Mouse (Mus musculus) CH12.LX (cell line): ENCODE data around the gene Gm49333. TPM values are rescaled to one million over a fixed set of nuclear protein-coding genes. Genes with fewer than 3 reads are reported as not detected.

Source experiments
- DNase-seq: peaks from one replicate; pipeline ENCODE4 v3.0.0-alpha.2; 2013; ENCODE audit errors: extremely low read depth
- H3K27ac ChIP-seq: 2 replicates; pipeline ENCODE4 v1.5.1; 2012; ENCODE audit warnings: low read depth, mild to moderate bottlenecking, control low read depth, moderate library complexity; ENCODE audit not compliant: insufficient read depth
- H3K27me3 ChIP-seq: replicated peaks from 2 replicates; pipeline ENCODE3; 2012; ENCODE audit warnings: inconsistent platforms
- H3K36me3 ChIP-seq, 2 experiments: replicated peaks in 1 of 2; 2 replicates each; pipeline versions ENCODE3 to v1.6.1; 2012; ENCODE audit warnings: inconsistent platforms in 1 of 2, low read length in 1 of 2, mild to moderate bottlenecking in 1 of 2, mixed read lengths in 1 of 2, moderate library complexity in 1 of 2; ENCODE audit not compliant: control insufficient read depth in 1 of 2, insufficient read depth in 1 of 2
- H3K4me1 ChIP-seq, 2 experiments: 2 replicates each; pipeline ENCODE4 v1.6.1; 2012; ENCODE audit warnings: inconsistent platforms in 1 of 2, moderate library complexity in 1 of 2; ENCODE audit not compliant: insufficient read depth in 2 of 2, control insufficient read depth in 1 of 2
- H3K4me2 ChIP-seq: 2 replicates; pipeline ENCODE4 v1.6.1; 2012; ENCODE audit warnings: low read depth, mild to moderate bottlenecking, control low read depth; ENCODE audit not compliant: poor library complexity, insufficient read depth, severe bottlenecking
- H3K4me3 ChIP-seq, 3 experiments: fragments of 150-350 bp in 1 of 3; sonication (generic) in 1 of 3; replicated peaks in 1 of 3; 2 replicates each; pipeline versions ENCODE3 to v1.5.1; 2011 to 2012; ENCODE audit warnings: low read depth in 2 of 3, low read length in 2 of 3, mild to moderate bottlenecking in 2 of 3, moderate library complexity in 2 of 3, control low read depth in 1 of 3, improper control_type of control experiment in 1 of 3, inconsistent platforms in 1 of 3, mixed read lengths in 1 of 3; ENCODE audit not compliant: poor library complexity in 1 of 3
- H3K79me2 ChIP-seq: replicated peaks from 2 replicates; pipeline ENCODE4 v1.6.1; 2012; ENCODE audit warnings: mild to moderate bottlenecking, moderate library complexity; ENCODE audit not compliant: control insufficient read depth, poor library complexity, insufficient read depth, severe bottlenecking; ENCODE audit errors: extremely low read depth
- H3K9ac ChIP-seq: 2 replicates; pipeline ENCODE4 v1.6.1; 2012; ENCODE audit warnings: low read depth, mild to moderate bottlenecking, control low read depth, moderate library complexity; ENCODE audit not compliant: insufficient read depth
- H3K9me3 ChIP-seq: replicated peaks from 2 replicates; pipeline ENCODE3; 2012; ENCODE audit warnings: low read length, inconsistent platforms, mixed read lengths
- BHLHE40 ChIP-seq: IDR thresholded peaks from 2 replicates; pipeline ENCODE4 v1.6.1; 2011; ENCODE audit warnings: mild to moderate bottlenecking, low read depth, low read length, improper control_type of control experiment
- CHD1 ChIP-seq: IDR thresholded peaks from 2 replicates; pipeline ENCODE4 v1.6.1; 2012; ENCODE audit warnings: low read depth, low read length, improper control_type of control experiment, inconsistent platforms
- CHD2 ChIP-seq: IDR thresholded peaks from 2 replicates; pipeline ENCODE4 v1.6.1; 2011; ENCODE audit warnings: low read length, improper control_type of control experiment
- CTCF ChIP-seq, 2 experiments: IDR thresholded peaks in 1 of 2; conservative IDR thresholded peaks in 1 of 2; 2 replicates each; pipeline ENCODE4 v1.5.1; 2011 to 2012; ENCODE audit warnings: low read depth in 2 of 2, low read length in 2 of 2, improper control_type of control experiment in 1 of 2, inconsistent platforms in 1 of 2, mild to moderate bottlenecking in 1 of 2, moderate library complexity in 1 of 2
- E2F4 ChIP-seq: IDR thresholded peaks from 2 replicates; pipeline ENCODE4 v1.6.1; 2011; ENCODE audit warnings: low read depth, low read length, improper control_type of control experiment; ENCODE audit not compliant: insufficient replicate concordance
- ELF1 ChIP-seq: IDR thresholded peaks from 2 replicates; pipeline ENCODE4 v1.6.1; 2014; ENCODE audit warnings: low read depth, mild to moderate bottlenecking, inconsistent platforms, low read length, improper control_type of control experiment
- EP300 ChIP-seq: IDR thresholded peaks from 2 replicates; pipeline ENCODE4 v1.6.1; 2011; ENCODE audit warnings: low read length, improper control_type of control experiment
- ETS1 ChIP-seq: conservative IDR thresholded peaks from 2 replicates; pipeline ENCODE4 v1.6.1; 2012; ENCODE audit warnings: low read depth, mild to moderate bottlenecking, inconsistent platforms, low read length, improper control_type of control experiment, moderate library complexity
- GABPA ChIP-seq: IDR thresholded peaks from 2 replicates; pipeline ENCODE4 v1.6.1; 2012; ENCODE audit warnings: low read depth, low read length, improper control_type of control experiment, inconsistent platforms; ENCODE audit not compliant: insufficient replicate concordance
- HCFC1 ChIP-seq: IDR thresholded peaks from 2 replicates; pipeline ENCODE4 v1.6.1; 2012; ENCODE audit warnings: low read depth, mild to moderate bottlenecking, inconsistent platforms, low read length, improper control_type of control experiment
- IRF4 ChIP-seq: IDR thresholded peaks from 2 replicates; pipeline ENCODE4 v1.6.1; 2014; ENCODE audit warnings: low read depth, mild to moderate bottlenecking, inconsistent platforms, low read length, improper control_type of control experiment
- JUN ChIP-seq: IDR thresholded peaks from 2 replicates; pipeline ENCODE4 v1.6.1; 2011; ENCODE audit warnings: low read depth, mild to moderate bottlenecking, low read length, improper control_type of control experiment, moderate library complexity; ENCODE audit not compliant: insufficient read depth
- JUND ChIP-seq: conservative IDR thresholded peaks from 2 replicates; pipeline ENCODE4 v1.6.1; 2011; ENCODE audit warnings: low read depth, low read length, improper control_type of control experiment
- KAT2A ChIP-seq: IDR thresholded peaks from 2 replicates; pipeline ENCODE4 v1.6.1; 2012; ENCODE audit warnings: low read length, improper control_type of control experiment, inconsistent platforms; ENCODE audit not compliant: insufficient replicate concordance
- MAFK ChIP-seq: IDR thresholded peaks from 2 replicates; pipeline ENCODE4 v1.6.1; 2011; ENCODE audit warnings: low read length, improper control_type of control experiment; ENCODE audit not compliant: insufficient replicate concordance
- MAX ChIP-seq: IDR thresholded peaks from 2 replicates; pipeline ENCODE4 v1.6.1; 2011; ENCODE audit warnings: low read length, improper control_type of control experiment
- MAZ ChIP-seq: IDR thresholded peaks from 2 replicates; pipeline ENCODE4 v1.6.1; 2012; ENCODE audit warnings: low read depth, mild to moderate bottlenecking, inconsistent platforms, low read length, improper control_type of control experiment, moderate library complexity
- MEF2A ChIP-seq: IDR thresholded peaks from 2 replicates; pipeline ENCODE4 v1.6.1; 2014; ENCODE audit warnings: low read depth, mild to moderate bottlenecking, inconsistent platforms, low read length, improper control_type of control experiment, borderline replicate concordance
- MXI1 ChIP-seq: IDR thresholded peaks from 2 replicates; pipeline ENCODE4 v1.6.1; 2011; ENCODE audit warnings: mild to moderate bottlenecking, low read depth, low read length, improper control_type of control experiment
- MYC ChIP-seq: IDR thresholded peaks from 2 replicates; pipeline ENCODE4 v1.6.1; 2011; ENCODE audit warnings: low read depth, mild to moderate bottlenecking, improper control_type of control experiment, low read length
- NELFE ChIP-seq: IDR thresholded peaks from 2 replicates; pipeline ENCODE4 v1.6.1; 2011; ENCODE audit warnings: low read depth, low read length, improper control_type of control experiment
- NRF1 ChIP-seq: IDR thresholded peaks from 2 replicates; pipeline ENCODE4 v1.6.1; 2014; ENCODE audit warnings: low read depth, mild to moderate bottlenecking, inconsistent platforms, low read length, improper control_type of control experiment, moderate library complexity
- PAX5 ChIP-seq: IDR thresholded peaks from 2 replicates; pipeline ENCODE4 v1.6.1; 2012; ENCODE audit warnings: low read length, inconsistent platforms, mixed read lengths
- POLR2A ChIP-seq: IDR thresholded peaks from 2 replicates; pipeline ENCODE4 v1.6.1; 2011; ENCODE audit warnings: low read depth, mild to moderate bottlenecking, improper control_type of control experiment, low read length
- POLR2AphosphoS2 ChIP-seq: IDR thresholded peaks from 2 replicates; pipeline ENCODE4 v1.6.1; 2011; ENCODE audit warnings: low read depth, low read length, improper control_type of control experiment
- RAD21 ChIP-seq: IDR thresholded peaks from 2 replicates; pipeline ENCODE4 v1.6.1; 2011; ENCODE audit warnings: low read depth, mild to moderate bottlenecking, low read length, improper control_type of control experiment, moderate library complexity
- RCOR1 ChIP-seq: conservative IDR thresholded peaks from 2 replicates; pipeline ENCODE4 v1.6.1; 2012; ENCODE audit warnings: low read depth, mild to moderate bottlenecking, inconsistent platforms, low read length, improper control_type of control experiment
- SIN3A ChIP-seq: IDR thresholded peaks from 2 replicates; pipeline ENCODE4 v1.6.1; 2012; ENCODE audit warnings: low read length, improper control_type of control experiment, inconsistent platforms
- SMC3 ChIP-seq: IDR thresholded peaks from 2 replicates; pipeline ENCODE4 v1.6.1; 2011; ENCODE audit warnings: low read depth, low read length, improper control_type of control experiment
- TCF12 ChIP-seq: IDR thresholded peaks from 2 replicates; pipeline ENCODE4 v1.6.1; 2014; ENCODE audit warnings: low read depth, mild to moderate bottlenecking, inconsistent platforms, low read length, improper control_type of control experiment
- UBTF ChIP-seq: IDR thresholded peaks from 2 replicates; pipeline ENCODE4 v1.6.1; 2012; ENCODE audit warnings: low read depth, mild to moderate bottlenecking, inconsistent platforms, low read length, improper control_type of control experiment, moderate library complexity
- USF1 ChIP-seq: IDR thresholded peaks from 2 replicates; pipeline ENCODE4 v1.6.1; 2014; ENCODE audit warnings: low read depth, mild to moderate bottlenecking, inconsistent platforms, low read length, improper control_type of control experiment
- USF2 ChIP-seq: conservative IDR thresholded peaks from 2 replicates; pipeline ENCODE4 v1.6.1; 2011; ENCODE audit warnings: low read depth, low read length, improper control_type of control experiment
- ZC3H11A ChIP-seq: IDR thresholded peaks from 2 replicates; pipeline ENCODE4 v1.6.1; 2012; ENCODE audit warnings: low read depth, mild to moderate bottlenecking, inconsistent platforms, low read length, improper control_type of control experiment
- ZKSCAN1 ChIP-seq: IDR thresholded peaks from 2 replicates; pipeline ENCODE4 v1.6.1; 2012; ENCODE audit warnings: low read depth, inconsistent platforms, low read length, improper control_type of control experiment, borderline replicate concordance
- ZMIZ1 ChIP-seq: IDR thresholded peaks from 2 replicates; pipeline ENCODE4 v1.6.1; 2012; ENCODE audit warnings: low read depth, mild to moderate bottlenecking, inconsistent platforms, low read length, improper control_type of control experiment
- ZNF384 ChIP-seq: IDR thresholded peaks from 2 replicates; pipeline ENCODE4 v1.6.1; 2012; ENCODE audit warnings: low read depth, low read length, improper control_type of control experiment, inconsistent platforms
- dilution Hi-C: fragments of 300-500 bp; cut with MboI; formaldehyde crosslinking; loops from 2 replicates; pipeline ENCODE4 v1.14.3; 2020; ENCODE audit warnings: low sequenced_read_pairs; ENCODE audit not compliant: extremely low pct_unique_long_range_greater_than_20kb, extremely low pct_ligation_motif_present
- in situ Hi-C: fragments of 300-500 bp; cut with MboI; formaldehyde crosslinking; loops from 3 replicates; pipeline ENCODE4 v1.14.3; 2019; ENCODE audit warnings: low sequenced_read_pairs, low pct_ligation_motif_present, low pct_unique_long_range_greater_than_20kb, mixed read lengths
- polyA plus RNA-seq: library from polyadenylated mRNA; unstranded; fragments of >175 nt; gene quantifications from 2 replicates; pipeline ENCODE4 v1.2.1, GENCODE M21; 2012; ENCODE audit warnings: low read depth; ENCODE audit not compliant: insufficient read length
- total RNA-seq, 2 experiments: library from RNA; depleted of rRNA; stranded (reverse); fragments of 300-350 nt in 1 of 2; fragments of >200 nt in 1 of 2; gene quantifications; 2 replicates each; pipeline ENCODE4 v1.2.3; 2012 to 2014

Gm49333 gene
- total RNA-seq (2012; rRNA removed) (0.08 TPM in 1 of 2 replicates, not detected in the other), total RNA-seq (2014; rRNA removed) (not detected in 2 replicates), polyA plus RNA-seq (not detected in 2 replicates)

GRCm38 (mm10) chr16:20611357-20612227 lies at the start of gene Gm49333, which contains the start of the genes Eef1akmt4 and Alg3:
Gm49333 (plus strand) TSS chr16:20611610.
Eef1akmt4 (plus strand) TSS chr16:20611593.
Alg3 (minus strand) TSS chr16:20611735.
- H3K27ac ChIP-seq = peak within 1 kb of the TSS; percentile 46
- in situ Hi-C loops (loop anchor here (5.0 to 10.0 kb wide), 2 partner anchors 64 to 317 kb away; partner anchors contain the start of gene Abcf3), dilution Hi-C loops (no loop called here)
- peak within 1 kb of the TSS; percentile 98 for H3K4me2 ChIP-seq
- H3K9ac ChIP-seq = peak within 1 kb of the TSS; percentile 74
- H3K36me3 ChIP-seq = peaks cover 21 to 56% of the 10 kb centered on the region in 2 experiments
- no peaks in the 10 kb centered on the region for H3K9me3 ChIP-seq
- H3K4me1 ChIP-seq = peaks cover 6 to 33% of the 10 kb centered on the region in 2 experiments
- H3K27me3 ChIP-seq = no peaks in the 10 kb centered on the region
- H3K4me3 ChIP-seq = peak within 1 kb of the TSS; percentile 70 to 86 (median 79)
- peaks cover 8% of the 10 kb centered on the region for H3K79me2 ChIP-seq
- DNase-seq = peak; percentile 100
- no peak for TF ChIP-seq USF2
- TF ChIP-seq SMC3 = no peak
- TF ChIP-seq IRF4 = 0 out of 2 replicates have a peak, but pooled peaks have one; percentile 16
- no peak for TF ChIP-seq RAD21
- no peak for TF ChIP-seq ZKSCAN1
- peak; percentile 82 for TF ChIP-seq NELFE
- 0 out of 2 replicates have a peak, but pooled peaks have one; percentile 80 for TF ChIP-seq E2F4
- no peak for TF ChIP-seq KAT2A
- no peak; the same call in 1 of the 2 replicates for TF ChIP-seq MEF2A
- peak; percentile 100 for TF ChIP-seq MXI1
- TF ChIP-seq UBTF = no peak
- peak; percentile 68; the same call in 1 of the 2 replicates for TF ChIP-seq ZMIZ1
- TF ChIP-seq MYC = peak; percentile 100
- TF ChIP-seq JUN = peak; percentile 28; the same call in 1 of the 2 replicates
- no peak for TF ChIP-seq GABPA
- 0 out of 2 replicates have a peak, but pooled peaks have one; percentile 44 for TF ChIP-seq MAZ
- TF ChIP-seq POLR2A = peak; percentile 94
- 0 out of 2 replicates have a peak, but pooled peaks have one; percentile 48 for TF ChIP-seq ELF1
- no peak for TF ChIP-seq RCOR1
- TF ChIP-seq MAFK = no peak
- peak; percentile 83 for TF ChIP-seq HCFC1
- TF ChIP-seq POLR2AphosphoS2 = no peak
- TF ChIP-seq CTCF (conservative IDR thresholded peaks at IDR 0.05 in 1 of 2, IDR thresholded peaks at IDR 0.05 in 1 of 2; ENCODE audit: low read depth in 2 of 2, low read length in 2 of 2) = no peak
- TF ChIP-seq JUND = 0 out of 2 replicates have a peak, but pooled peaks have one; percentile 30
- TF ChIP-seq NRF1 = peak; percentile 64
- TF ChIP-seq ETS1 = peak; percentile 68
- no peak for TF ChIP-seq PAX5
- TF ChIP-seq ZC3H11A = no peak
- TF ChIP-seq TCF12 = peak; percentile 66; the same call in 1 of the 2 replicates
- no peak for TF ChIP-seq ZNF384
- peak; percentile 99 for TF ChIP-seq SIN3A
- no peak for TF ChIP-seq EP300
- peak; percentile 60; the same call in 1 of the 2 replicates for TF ChIP-seq CHD2
- TF ChIP-seq USF1 = no peak
- TF ChIP-seq MAX = peak; percentile 100
- TF ChIP-seq CHD1 = peak; percentile 83; the same call in 1 of the 2 replicates
- peak; percentile 92 for TF ChIP-seq BHLHE40
